Mouse (Mus musculus): ENCODE measurements around the gene Ugt1a1. TPM values are rescaled to one million over a fixed set of nuclear protein-coding genes. Genes with fewer than 3 reads are reported as not detected.

The Ugt1a1 gene
- polyA plus RNA-seq, 1 experiment, result not detected

DNA sequence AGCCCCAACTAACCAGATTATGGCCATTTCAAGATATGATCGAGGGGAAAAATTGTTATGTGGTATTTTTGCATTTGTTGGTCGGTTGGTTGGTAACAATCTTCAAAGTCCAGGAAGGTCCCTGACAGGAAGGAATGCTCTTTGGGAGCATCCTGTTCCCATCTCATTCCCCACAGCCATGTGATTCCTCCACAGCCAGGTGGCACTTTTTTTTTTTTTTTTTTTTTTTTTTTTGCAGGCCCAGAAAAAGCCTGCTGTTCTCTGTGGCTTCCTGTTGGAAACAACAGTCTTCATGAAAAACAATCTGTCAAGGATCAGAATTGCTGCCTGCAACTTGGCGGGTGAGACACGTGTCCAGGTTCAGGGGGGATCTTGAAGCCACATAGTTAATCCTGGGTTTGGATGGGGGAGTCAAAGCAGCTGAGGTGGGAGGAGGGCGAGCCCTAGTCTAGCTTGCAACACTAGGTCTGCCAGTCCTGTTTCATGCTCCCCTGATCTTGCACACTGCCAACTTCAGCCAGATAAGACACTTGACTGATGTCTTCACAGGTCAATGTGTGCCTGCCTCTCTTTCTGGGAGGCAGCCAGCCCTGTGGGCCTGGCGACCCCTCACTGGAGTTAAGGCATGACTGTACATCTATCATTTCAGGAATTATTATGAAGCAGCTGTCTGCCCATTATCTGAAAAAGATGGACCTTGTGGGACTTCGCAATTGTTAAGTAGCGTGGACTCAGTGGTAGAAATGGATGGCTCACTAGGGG is 47.3 kb downstream of the Ugt1a1 start:
- no peak for TF ChIP-seq GATA1 (IDR thresholded peaks at IDR 0.05; ENCODE audit: low read length)

- no peak for TF ChIP-seq GATA1 (IDR thresholded peaks at IDR 0.05; ENCODE audit: low read length)
These were observed 47.9 kb downstream of the Ugt1a1 start for GRCm38 (mm10) chr1:88259643-88260024.

DNA sequence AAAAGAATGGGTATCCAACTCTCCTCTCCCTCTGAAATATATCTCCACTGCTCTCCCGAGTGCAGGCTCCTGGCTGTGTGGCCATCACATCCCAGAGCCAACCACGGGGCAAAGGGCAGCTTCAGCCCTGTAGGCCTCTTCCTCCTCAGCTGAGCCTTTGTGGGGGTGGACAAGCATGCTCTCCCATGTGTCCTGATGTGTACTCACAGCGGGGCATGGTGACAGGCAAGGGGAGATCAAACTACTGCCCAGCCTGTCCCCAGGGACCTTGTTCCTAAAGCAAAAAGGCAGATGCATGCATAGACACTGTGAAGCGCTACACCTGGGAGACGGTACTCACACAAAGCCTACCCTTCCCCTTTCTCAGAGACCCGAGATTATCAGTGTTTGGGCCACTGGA is 48.4 kb downstream of the Ugt1a1 start:
- TF ChIP-seq GATA1 (IDR thresholded peaks at IDR 0.05; ENCODE audit: low read length), result no peak

GRCm38 (mm10) chr1:88260604-88261377 is 49.0 kb downstream of the Ugt1a1 start:
- TF ChIP-seq GATA1 (IDR thresholded peaks at IDR 0.05; ENCODE audit: low read length), result no peak

- TF ChIP-seq GATA1 (IDR thresholded peaks at IDR 0.05; ENCODE audit: low read length), result no peak
These were observed 49.9 kb downstream of the Ugt1a1 start for GRCm38 (mm10) chr1:88261706-88262105.

DNA sequence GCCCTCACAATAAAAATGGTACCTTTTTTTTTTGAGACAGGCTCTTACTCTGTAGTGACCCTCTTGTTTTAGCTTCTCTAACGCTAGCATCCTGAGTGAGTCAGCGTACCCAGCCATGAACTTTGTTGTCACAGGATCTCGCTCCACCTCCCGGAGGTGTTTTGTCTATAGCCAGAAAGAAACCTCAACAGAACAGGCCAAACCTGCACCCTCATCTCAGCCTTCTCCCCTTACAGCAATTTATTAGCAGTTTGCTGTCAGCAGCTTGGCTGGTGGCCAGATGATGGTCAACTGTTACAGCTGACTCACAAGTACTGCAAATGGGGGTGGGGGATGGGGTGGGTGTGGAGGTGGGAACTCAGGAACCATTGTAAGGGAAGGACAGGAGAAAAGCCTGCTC is 50.5 kb downstream of the Ugt1a1 start:
- TF ChIP-seq GATA1 (IDR thresholded peaks at IDR 0.05; ENCODE audit: low read length), result no peak

- TF ChIP-seq GATA1 (IDR thresholded peaks at IDR 0.05; ENCODE audit: low read length), result no peak
These were observed 51.2 kb downstream of the Ugt1a1 start for GRCm38 (mm10) chr1:88262961-88263360.

GRCm38 (mm10) chr1:88263778-88264177 is 52.0 kb downstream of the Ugt1a1 start:
- TF ChIP-seq GATA1 (IDR thresholded peaks at IDR 0.05; ENCODE audit: low read length), result no peak

- no peak for TF ChIP-seq GATA1 (IDR thresholded peaks at IDR 0.05; ENCODE audit: low read length)
These were observed 52.6 kb downstream of the Ugt1a1 start for GRCm38 (mm10) chr1:88264237-88264868.

- no peak for TF ChIP-seq GATA1 (IDR thresholded peaks at IDR 0.05; ENCODE audit: low read length)
These were observed 53.1 kb downstream of the Ugt1a1 start for GRCm38 (mm10) chr1:88264869-88265240.

DNA sequence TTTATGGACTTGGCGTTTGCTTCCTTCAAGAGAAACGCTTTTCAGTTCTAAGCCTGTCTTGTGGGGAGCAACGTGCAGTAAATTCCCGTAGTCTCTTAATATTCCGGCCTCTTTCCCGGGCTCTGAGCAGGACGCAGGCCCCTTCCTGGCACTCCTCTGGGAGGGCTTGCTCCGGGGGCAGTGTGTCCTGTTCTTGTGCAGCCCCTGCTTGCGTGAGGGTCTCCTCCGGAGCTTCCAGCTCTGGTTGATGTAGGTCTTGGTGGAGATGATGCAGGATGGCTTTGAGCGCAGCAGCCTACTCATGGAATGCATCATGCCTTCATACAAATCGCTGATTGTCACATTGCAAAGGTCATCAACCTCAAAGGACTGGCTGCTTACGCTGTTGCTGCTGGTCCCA is 54.4 kb downstream of the Ugt1a1 start:
- TF ChIP-seq GATA1 (IDR thresholded peaks at IDR 0.05; ENCODE audit: low read length), result no peak

DNA sequence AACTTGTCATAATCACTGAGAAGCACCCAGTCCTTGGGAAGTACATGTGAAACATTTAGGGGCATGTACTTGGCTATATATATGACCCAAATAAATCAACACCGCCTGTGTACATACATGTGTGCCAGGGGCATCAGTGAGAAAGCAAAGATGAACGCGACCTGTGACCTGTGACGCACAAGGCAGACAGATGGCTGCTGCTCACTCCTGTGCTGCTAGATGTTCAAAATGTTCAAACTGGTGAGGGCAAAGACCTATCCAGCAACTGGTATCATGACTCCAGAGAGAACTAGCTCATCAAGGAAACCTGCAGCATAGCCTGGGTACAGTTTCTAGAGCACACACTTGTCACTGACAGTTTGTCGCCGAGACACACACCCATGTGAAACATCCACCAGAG is 55.7 kb downstream of the Ugt1a1 start:
- no peak for TF ChIP-seq GATA1 (IDR thresholded peaks at IDR 0.05; ENCODE audit: low read length)

- TF ChIP-seq GATA1 (IDR thresholded peaks at IDR 0.05; ENCODE audit: low read length), result no peak
These were observed 56.3 kb downstream of the Ugt1a1 start for GRCm38 (mm10) chr1:88268070-88268469.

Other genes starting within 250 kb of the Ugt1a1 start
- 1.2 and 2.3 TPM in 2 replicates for gene Usp40, start 203.4 kb upstream of the Ugt1a1 start, polyA plus RNA-seq (2012)
- gene Ugt1a10, start 156.6 kb upstream of the Ugt1a1 start, polyA plus RNA-seq (2012), result not detected in 2 replicates
- gene Ugt1a9, start 141.2 kb upstream of the Ugt1a1 start, polyA plus RNA-seq (2012), result not detected in 2 replicates
- gene Ugt1a8, start 124.1 kb upstream of the Ugt1a1 start, polyA plus RNA-seq (2012), result not detected in 2 replicates
- not detected in 2 replicates for gene Ugt1a7c, start 116.9 kb upstream of the Ugt1a1 start, polyA plus RNA-seq (2012)
- gene Ugt1a6b, start 108.7 kb upstream of the Ugt1a1 start, polyA plus RNA-seq (2012), result not detected in 2 replicates
- not detected in 2 replicates for gene Ugt1a6a, start 77.2 kb upstream of the Ugt1a1 start, polyA plus RNA-seq (2012)
- gene Ugt1a5, start 45.9 kb upstream of the Ugt1a1 start, polyA plus RNA-seq (2012), result not detected in 2 replicates
- gene Ugt1a2, start 11.4 kb upstream of the Ugt1a1 start, polyA plus RNA-seq (2012), result not detected in 2 replicates
- gene Dnajb3, start 6.2 kb upstream of the Ugt1a1 start, polyA plus RNA-seq (2012), result not detected in 2 replicates
- not detected in 2 replicates for gene Mroh2a, start 15.0 kb downstream of the Ugt1a1 start, polyA plus RNA-seq (2012)
- gene Hjurp, start 65.7 kb downstream of the Ugt1a1 start, polyA plus RNA-seq (2012), result 48.5 and 76.4 TPM in 2 replicates
- not detected in 2 replicates for gene Trpm8, start 65.7 kb downstream of the Ugt1a1 start, polyA plus RNA-seq (2012)
- gene Spp2, start 195.0 kb downstream of the Ugt1a1 start, polyA plus RNA-seq (2012), result not detected in 2 replicates